Mouse (Mus musculus) intestine, embryonic 15.5 days (tissue): ENCODE results near the gene Mc3r. TPM values are rescaled to one million over a fixed set of nuclear protein-coding genes. Genes with fewer than 3 reads are reported as not detected.

Experiments
- ATAC-seq: fragments of 200-750 bp; cut with Nextera tagmentation; 2 replicates; pipeline ENCODE4 v1.8.0; 2017; ENCODE audit warnings: moderate TSS enrichment, moderate library complexity
- H3K27ac ChIP-seq: fragments of 300-500 bp; sonication (generic); 2 replicates; pipeline ENCODE4 v1.5.1; 2015; ENCODE audit warnings: mild to moderate bottlenecking, inconsistent platforms
- H3K27me3 ChIP-seq: fragments of 300-500 bp; sonication (generic); replicated peaks from 2 replicates; pipeline ENCODE4 v1.6.1; 2015; ENCODE audit warnings: inconsistent platforms
- H3K36me3 ChIP-seq: fragments of 300-500 bp; sonication (generic); 2 replicates; pipeline ENCODE4 v1.6.1; 2015; ENCODE audit warnings: inconsistent platforms
- H3K4me1 ChIP-seq: fragments of 300-500 bp; sonication (generic); replicated peaks from 2 replicates; pipeline ENCODE4 v1.6.1; 2015; ENCODE audit warnings: inconsistent platforms
- H3K4me2 ChIP-seq: fragments of 300-500 bp; sonication (generic); replicated peaks from 2 replicates; pipeline ENCODE4 v1.6.1; 2015; ENCODE audit warnings: mild to moderate bottlenecking, inconsistent platforms
- H3K4me3 ChIP-seq: fragments of 300-500 bp; sonication (generic); replicated peaks from 2 replicates; pipeline ENCODE4 v1.5.1; 2015; ENCODE audit warnings: inconsistent platforms
- H3K9ac ChIP-seq: fragments of 300-500 bp; sonication (generic); 2 replicates; pipeline ENCODE4 v1.6.1; 2015; ENCODE audit warnings: inconsistent platforms
- H3K9me3 ChIP-seq: fragments of 300-500 bp; sonication (generic); 2 replicates; pipeline ENCODE4 v1.6.1; 2016; ENCODE audit warnings: inconsistent platforms
- WGBS: fragments of 180-500 bp; shearing (Covaris S2); methylation state at CpG from one replicate; pipeline ENCODE4 v1.1.7; 2015; 5-methylcytosine and 5-hydroxymethylcytosine counted together
- polyA plus RNA-seq: library from polyadenylated mRNA; unstranded; fragments of >200 nt; fragmentation: Nextera tagmentation; extraction: Ambion mirVana; gene quantifications from 2 replicates; pipeline ENCODE4 v1.2.1, GENCODE M21; 2015

The Mc3r gene
- polyA plus RNA-seq, 1 experiment from 2014 or later: not detected

DNA sequence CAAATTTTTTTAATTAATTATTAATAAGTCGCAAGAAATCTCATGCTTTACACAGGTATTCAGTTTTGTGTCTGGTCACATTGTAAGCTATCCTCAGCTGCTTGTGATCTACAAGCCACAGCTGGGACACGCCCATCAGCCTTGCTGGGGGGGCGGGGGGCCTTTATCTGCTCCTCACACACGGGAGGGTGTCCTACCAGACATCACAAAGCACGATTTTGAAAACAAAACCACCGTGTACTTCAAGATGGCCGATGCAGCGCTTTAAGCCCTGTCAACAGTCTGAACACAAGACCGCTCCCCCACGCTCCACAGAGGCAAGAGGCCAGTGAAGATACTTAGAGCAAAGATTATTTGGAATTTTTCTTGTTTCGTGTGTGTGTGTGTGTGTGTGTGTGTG, 42.2 kb downstream of the Mc3r start:
- H3K4me3 ChIP-seq: no peak overlapping the region
- ATAC-seq: peak; percentile 51; the same call in 1 of the 2 replicates
- H3K4me2 ChIP-seq: no peak overlapping the region
- no peaks in the 10 kb centered on the region for H3K36me3 ChIP-seq
- H3K27me3 ChIP-seq: no peaks in the 10 kb centered on the region
- no peaks in the 10 kb centered on the region for H3K9me3 ChIP-seq
- no peaks in the 10 kb centered on the region for H3K4me1 ChIP-seq
- WGBS: 77% methylated on average over 11 of the region's 11 CpGs
- no peak overlapping the region for H3K9ac ChIP-seq
- no peak overlapping the region for H3K27ac ChIP-seq

DNA sequence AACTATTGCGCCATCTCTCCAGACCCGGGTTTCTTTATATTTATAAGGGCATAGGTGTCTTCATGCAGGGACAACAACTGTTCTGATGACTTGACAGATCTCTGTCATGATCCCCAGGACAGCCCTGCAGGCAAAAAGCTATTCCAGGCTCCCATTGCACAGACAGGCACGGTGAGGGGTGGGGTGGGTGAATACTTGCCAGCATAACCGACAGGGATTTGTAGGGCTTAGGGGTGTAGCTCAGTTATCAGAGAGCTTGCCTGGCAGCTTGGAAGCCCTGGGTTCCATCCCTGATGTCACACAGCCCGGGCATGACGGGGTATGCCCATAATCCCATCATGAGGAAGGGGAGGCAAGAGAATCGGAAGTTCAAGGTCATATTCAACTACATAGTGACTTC, 42.7 kb downstream of the Mc3r start:
- H3K9me3 ChIP-seq: no peaks in the 10 kb centered on the region
- H3K4me2 ChIP-seq: no peak overlapping the region
- H3K27me3 ChIP-seq: no peaks in the 10 kb centered on the region
- no peaks in the 10 kb centered on the region for H3K36me3 ChIP-seq
- ATAC-seq: peak; percentile 47; the same call in 1 of the 2 replicates
- H3K9ac ChIP-seq: no peak overlapping the region
- H3K4me3 ChIP-seq: no peak overlapping the region
- WGBS: 90% methylated on average over 7 of the region's 7 CpGs
- H3K4me1 ChIP-seq: no peaks in the 10 kb centered on the region
- H3K27ac ChIP-seq: no peak overlapping the region

DNA sequence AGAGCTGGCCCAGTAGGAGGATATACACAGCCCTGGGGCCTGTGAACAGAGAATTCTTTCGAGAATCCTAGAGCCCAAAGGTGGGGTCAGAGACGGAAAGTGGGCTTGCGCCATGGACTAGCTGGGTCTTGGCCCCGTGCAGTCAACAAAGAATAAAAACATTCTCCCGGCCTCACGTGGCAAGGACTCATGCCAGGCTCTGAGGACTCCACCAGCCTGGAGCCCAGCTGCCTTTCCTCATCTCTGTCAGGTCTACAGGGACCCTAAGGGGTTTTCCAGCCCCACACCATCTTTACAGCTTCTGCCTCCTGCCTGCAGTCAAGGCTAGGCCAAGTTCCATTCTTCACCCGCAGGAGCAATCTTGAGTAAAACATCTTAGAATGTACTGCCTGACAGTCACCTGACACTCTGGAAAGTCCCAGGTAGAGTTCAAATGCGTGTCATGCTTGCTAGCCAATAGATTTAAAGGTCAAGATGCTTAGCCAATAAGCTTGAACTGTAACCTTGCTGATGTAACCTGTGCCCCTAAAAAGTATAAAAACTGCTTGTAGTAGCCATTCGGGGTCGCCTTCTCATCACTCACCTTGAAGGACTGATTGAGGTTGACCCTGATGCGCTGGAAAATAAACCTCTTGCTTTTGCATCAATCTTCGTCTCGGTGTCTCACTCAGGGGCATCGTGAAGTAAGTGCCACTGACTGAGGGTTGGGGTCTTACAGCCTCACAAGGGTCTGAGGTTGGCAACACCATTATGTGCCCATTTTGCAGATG, 43.6 kb downstream of the Mc3r start:
- H3K4me2 ChIP-seq: no peak overlapping the region
- ATAC-seq: no peak
- H3K4me3 ChIP-seq: no peak overlapping the region
- H3K9ac ChIP-seq: no peak overlapping the region
- no peaks in the 10 kb centered on the region for H3K36me3 ChIP-seq
- no peak overlapping the region for H3K27ac ChIP-seq
- no peaks in the 10 kb centered on the region for H3K4me1 ChIP-seq
- WGBS: 84% methylated on average over 14 of the region's 14 CpGs
- no peaks in the 10 kb centered on the region for H3K27me3 ChIP-seq
- no peaks in the 10 kb centered on the region for H3K9me3 ChIP-seq

DNA sequence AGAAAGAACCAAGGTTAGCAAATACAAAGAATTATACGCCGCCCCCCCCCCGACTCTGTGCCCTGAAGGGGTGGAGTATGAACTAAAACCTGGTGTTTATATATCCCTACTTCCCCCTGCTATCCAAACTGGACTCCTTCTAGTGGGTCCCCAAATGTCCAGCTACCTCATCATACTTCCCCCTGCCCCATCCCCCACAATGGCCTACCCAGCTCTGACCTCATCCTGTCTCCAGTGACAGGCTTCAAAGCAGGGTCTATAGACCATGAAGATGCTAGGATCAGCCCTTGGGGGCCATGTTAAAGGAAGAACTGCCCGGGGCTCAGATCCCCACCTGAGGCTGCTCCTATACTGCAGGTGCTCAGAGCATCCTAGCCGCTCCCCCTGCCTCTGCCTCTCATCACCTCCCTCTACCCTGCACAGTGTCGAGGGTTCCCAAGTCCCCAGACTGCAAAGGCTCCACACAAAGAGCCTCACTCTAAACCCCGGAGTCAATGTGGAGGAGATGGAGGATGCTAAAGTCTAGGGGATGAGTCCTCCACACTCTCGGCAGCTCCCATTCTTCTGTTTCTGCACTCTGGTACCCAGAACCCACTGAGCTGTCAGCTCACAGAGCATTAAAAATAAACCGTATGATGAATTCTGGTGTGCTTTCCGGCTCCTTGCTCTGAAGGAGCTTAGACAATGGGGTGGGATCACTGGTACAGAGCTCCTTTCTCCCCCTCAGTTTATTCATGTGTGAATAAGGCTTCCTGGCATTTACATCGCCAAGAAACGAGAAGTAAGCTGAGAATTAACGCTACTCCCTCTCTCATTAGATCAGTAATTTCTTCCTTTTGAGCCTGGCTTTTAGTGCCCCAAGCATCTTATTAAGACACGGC, 44.5 kb downstream of the Mc3r start:
- Histone ChIP-seq H3K9me3 (no peaks in the 10 kb centered on the region), H3K27ac (no peak overlapping the region), H3K4me2 (no peak overlapping the region), H3K9ac (no peak overlapping the region), H3K27me3 (no peaks in the 10 kb centered on the region), H3K4me1 (no peaks in the 10 kb centered on the region), H3K36me3 (no peaks in the 10 kb centered on the region), H3K4me3 (no peak overlapping the region)
- no peak for ATAC-seq
- 74% methylated on average over 14 of the region's 14 CpGs for WGBS

DNA sequence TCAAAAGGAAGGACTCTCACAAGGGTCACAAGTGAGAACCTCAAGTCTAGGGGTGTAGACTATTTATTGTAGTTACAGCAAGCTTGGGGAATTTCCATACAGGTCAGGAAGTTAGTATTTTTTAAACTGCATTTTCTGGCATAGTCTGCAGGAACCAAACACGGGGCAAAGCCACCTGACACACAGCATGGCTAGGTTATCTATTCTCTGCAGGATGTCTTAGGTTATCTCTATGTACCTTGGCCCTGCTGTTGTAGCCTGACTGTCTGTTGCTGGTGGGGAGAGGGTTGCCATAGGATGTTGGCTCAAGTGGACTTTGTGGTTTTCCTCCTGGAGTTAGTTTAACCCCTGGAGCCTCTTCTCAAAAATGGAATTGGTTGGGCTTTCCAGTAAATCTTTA, 49.8 kb downstream of the Mc3r start:
- no peaks in the 10 kb centered on the region for H3K4me1 ChIP-seq
- 45% methylated on average over 1 of the region's 1 CpGs for WGBS

DNA sequence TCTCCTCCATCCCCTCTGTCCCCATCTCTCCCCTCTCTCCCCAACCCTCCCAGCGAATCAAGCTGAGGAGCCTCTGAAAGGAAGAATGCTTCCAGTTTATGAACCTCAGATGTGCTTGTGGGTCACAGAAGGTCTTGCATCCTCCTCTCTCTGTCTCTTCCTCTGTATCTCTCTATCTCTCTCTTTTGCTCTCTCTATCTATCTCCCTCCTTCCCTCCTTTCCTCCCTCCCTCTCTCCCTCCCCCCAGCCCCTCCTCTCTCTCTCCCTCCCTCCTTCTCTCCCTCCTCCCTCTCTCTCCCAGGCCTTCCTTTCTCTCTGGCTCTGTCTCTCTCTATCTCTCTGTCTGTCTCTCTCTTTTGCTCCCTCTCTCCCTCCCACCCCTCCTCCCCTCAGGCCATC, 50.2 kb downstream of the Mc3r start:
- H3K4me3 ChIP-seq: no peak overlapping the region
- H3K27me3 ChIP-seq: no peaks in the 10 kb centered on the region
- ATAC-seq: no peak
- H3K9ac ChIP-seq: no peak overlapping the region
- no peaks in the 10 kb centered on the region for H3K9me3 ChIP-seq
- H3K36me3 ChIP-seq: no peaks in the 10 kb centered on the region
- H3K27ac ChIP-seq: no peak overlapping the region
- no peaks in the 10 kb centered on the region for H3K4me1 ChIP-seq
- WGBS: 50% methylated on average over 1 of the region's 1 CpGs
- no peak overlapping the region for H3K4me2 ChIP-seq

More for the DNA sequence above, 49.8 kb downstream of the Mc3r start:
- H3K4me2 ChIP-seq: no peak overlapping the region
- H3K9ac ChIP-seq: no peak overlapping the region
- no peak overlapping the region for H3K27ac ChIP-seq
- H3K27me3 ChIP-seq: no peaks in the 10 kb centered on the region
- no peaks in the 10 kb centered on the region for H3K36me3 ChIP-seq
- no peaks in the 10 kb centered on the region for H3K9me3 ChIP-seq
- no peak overlapping the region for H3K4me3 ChIP-seq
- no peak for ATAC-seq

DNA sequence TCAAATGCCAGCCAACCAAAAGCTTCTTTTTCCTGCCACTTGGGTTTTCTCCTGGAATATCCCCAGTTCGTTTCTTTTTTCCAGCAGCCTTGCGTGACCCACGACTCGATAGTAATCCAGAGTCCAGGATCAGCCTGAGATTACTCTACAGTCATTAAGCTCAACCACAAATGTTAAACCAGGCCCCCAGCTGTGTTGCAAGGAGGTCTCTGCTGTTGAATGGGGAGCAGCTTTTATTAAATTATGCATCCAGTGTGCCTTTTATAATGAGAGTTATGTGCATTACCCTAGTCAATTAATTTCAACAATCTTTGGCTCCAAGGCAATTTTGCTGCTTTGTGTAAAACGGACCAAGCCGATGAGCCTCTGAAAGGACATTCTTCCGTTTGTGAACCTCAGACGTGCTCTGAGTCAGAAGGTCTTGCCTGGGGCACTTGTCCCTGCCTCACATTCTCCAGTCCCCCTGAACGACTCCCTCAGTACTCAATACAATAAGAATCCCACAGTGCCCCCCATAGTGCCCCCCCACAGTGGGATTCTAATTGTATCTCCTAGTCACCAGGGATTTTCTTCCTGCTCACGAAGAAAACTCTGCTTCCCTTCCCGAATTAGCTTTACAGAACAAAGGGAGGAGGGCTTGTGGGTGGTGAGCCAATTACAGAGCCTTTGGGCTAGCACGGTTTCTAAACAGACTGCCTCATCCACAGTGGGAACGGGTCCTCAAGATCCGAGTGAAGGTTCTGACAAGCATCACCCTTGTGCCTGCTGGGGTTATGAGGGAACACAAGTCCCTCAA, 51.0 kb downstream of the Mc3r start:
- no peak for ATAC-seq
- no peaks in the 10 kb centered on the region for H3K4me1 ChIP-seq
- H3K9me3 ChIP-seq: no peaks in the 10 kb centered on the region
- no peak overlapping the region for H3K4me2 ChIP-seq
- H3K9ac ChIP-seq: no peak overlapping the region
- no peaks in the 10 kb centered on the region for H3K27me3 ChIP-seq
- no peaks in the 10 kb centered on the region for H3K36me3 ChIP-seq
- 30% methylated on average over 14 of the region's 14 CpGs for WGBS
- H3K27ac ChIP-seq: no peak overlapping the region
- no peak overlapping the region for H3K4me3 ChIP-seq

Other genes with a start within 250 kb of the Mc3r start
- 0.05 and 0.15 TPM in 2 replicates for gene Cbln4, start 205.0 kb upstream of the Mc3r start, polyA plus RNA-seq
- gene Fam210b, start 97.1 kb downstream of the Mc3r start, polyA plus RNA-seq: 14.5 and 15.1 TPM in 2 replicates
- gene Aurka, start 122.0 kb downstream of the Mc3r start, polyA plus RNA-seq: 99.6 and 103 TPM in 2 replicates
- gene Cstf1, start 122.2 kb downstream of the Mc3r start, polyA plus RNA-seq: 35.1 and 39.5 TPM in 2 replicates
- gene Cass4, start 145.3 kb downstream of the Mc3r start, polyA plus RNA-seq: 0.18 and 0.29 TPM in 2 replicates
- 69.8 and 70.1 TPM in 2 replicates for gene Rtf2, start 192.1 kb downstream of the Mc3r start, polyA plus RNA-seq
- 0.95 and 1.1 TPM in 2 replicates for gene Gcnt7, start 210.1 kb downstream of the Mc3r start, polyA plus RNA-seq
- gene Fam209, start 224.0 kb downstream of the Mc3r start, polyA plus RNA-seq: not detected in 2 replicates